Mouse (Mus musculus): ENCODE data around the gene Elmod3. TPM values are rescaled to one million over a fixed set of nuclear protein-coding genes. Genes with fewer than 3 reads are reported as not detected.

Gene Elmod3
- total RNA-seq, 2 experiments from 2014 or later, result 6.1 to 9.5 TPM

DNA sequence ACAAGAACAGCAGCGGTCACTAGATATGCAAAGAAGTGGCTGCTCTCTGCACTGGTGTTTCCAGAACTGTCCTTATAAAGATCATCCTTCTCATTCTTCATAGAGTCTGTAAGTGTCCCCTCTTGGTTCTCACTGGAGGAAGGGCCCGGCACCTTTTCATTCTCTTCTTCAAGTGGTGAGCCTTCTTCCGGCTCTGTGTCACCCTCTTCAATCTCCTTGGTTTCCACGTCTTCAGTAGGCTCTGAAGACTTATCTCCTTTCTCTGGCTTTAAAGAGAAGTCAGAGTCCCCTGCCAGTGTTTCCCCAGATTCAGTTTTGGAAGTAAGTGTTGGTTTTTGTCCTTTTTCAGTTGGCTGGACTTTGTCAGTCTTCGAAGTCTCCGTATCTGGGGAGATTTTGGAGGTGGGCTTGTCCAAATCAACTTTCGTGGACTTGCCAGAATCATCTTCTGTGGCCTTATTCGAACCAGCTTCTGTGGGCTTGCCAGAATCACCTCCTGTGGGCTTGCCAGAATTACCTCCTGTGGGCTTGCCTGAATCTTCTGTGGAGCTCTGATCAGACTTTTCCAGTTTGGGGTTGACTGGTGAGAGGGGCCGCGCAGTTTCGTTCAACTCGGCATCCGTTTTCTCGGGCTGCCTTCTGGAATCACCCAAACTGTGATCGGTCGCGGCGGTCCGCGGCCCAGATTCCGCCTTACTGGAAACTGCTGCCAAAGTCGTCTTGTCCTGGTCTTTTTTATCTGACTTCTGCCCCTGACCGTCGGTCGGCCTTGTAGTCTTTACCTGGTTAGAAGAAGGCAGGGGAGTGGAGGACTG lies 17.6 kb upstream of the Elmod3 start:
- no peak for DNase-seq
- intact Hi-C loops (cut with DNase I), result no loop called here

DNA sequence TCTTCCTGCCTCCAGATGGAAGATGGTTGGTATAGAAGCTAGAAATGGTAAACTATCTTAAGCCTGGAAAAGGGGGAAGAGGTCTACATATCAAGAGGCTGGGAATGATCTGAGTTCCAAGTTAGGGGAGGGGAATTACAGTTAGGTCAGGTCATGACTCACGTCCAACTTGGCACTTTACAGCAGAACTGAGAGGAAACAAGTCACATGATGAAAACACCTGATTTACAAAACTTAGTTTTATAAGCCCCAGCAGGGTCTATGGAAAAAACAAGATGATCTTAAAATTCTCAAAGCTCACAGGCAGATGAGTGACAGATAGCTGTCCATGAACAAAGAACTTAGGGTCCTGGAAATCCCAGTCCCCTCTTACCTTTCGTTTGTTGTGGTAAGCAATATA lies 16.9 kb upstream of the Elmod3 start:
- intact Hi-C loops (cut with DNase I), result no loop called here
- no peak for DNase-seq

DNA sequence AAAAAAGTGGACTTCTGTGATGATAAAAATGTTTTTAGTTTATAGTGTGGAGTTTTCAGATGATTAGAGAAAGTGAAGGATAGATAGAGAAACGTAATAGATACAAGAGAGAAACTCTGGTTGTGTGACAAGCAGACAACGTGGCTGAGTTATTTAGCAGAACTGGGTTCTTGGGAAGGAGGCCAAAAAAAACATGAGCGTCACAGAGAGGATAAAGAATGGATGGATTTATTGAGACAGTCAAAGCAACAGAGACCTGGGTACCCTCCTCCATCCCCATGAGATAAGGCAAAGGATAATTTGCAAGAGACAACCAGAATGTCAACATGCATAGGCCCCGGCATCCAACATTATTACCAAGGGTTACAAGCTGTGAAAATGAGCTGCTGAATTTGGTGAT lies 12.0 kb upstream of the Elmod3 start:
- intact Hi-C loops (cut with DNase I), result no loop called here

GRCm38 (mm10) chr6:72608662-72609184 lies 10.5 kb upstream of the Elmod3 start:
- intact Hi-C loops (cut with DNase I), result no loop called here
- no peak for DNase-seq

More for the DNA sequence above, 12.0 kb upstream of the Elmod3 start:
- DNase-seq, result no peak

DNA sequence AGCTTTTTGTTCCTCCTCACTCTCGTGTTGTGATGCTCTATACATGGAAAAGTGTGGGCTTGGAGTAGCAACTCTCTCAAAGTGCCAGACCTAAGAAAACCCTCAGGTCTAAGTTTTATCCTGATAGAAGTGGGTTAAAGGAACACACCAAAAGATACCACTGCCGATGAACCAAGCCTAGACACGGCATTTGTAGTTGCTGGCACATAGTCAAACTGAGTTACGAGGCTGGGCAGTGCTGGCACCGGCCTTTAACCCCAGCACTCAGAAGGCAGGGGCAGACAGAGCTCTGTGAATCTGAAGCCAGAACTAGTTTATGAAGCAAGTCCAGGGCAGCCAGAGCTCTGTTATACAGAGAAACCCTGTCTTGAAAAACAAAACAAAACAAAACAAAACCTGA lies 9.5 kb upstream of the Elmod3 start:
- intact Hi-C loops (cut with DNase I), result no loop called here
- DNase-seq, result no peak

- intact Hi-C loops (cut with DNase I), result no loop called here
- no peak for DNase-seq
Measured at GRCm38 (mm10) chr6:72607060-72607459, 8.8 kb upstream of the Elmod3 start.

DNA sequence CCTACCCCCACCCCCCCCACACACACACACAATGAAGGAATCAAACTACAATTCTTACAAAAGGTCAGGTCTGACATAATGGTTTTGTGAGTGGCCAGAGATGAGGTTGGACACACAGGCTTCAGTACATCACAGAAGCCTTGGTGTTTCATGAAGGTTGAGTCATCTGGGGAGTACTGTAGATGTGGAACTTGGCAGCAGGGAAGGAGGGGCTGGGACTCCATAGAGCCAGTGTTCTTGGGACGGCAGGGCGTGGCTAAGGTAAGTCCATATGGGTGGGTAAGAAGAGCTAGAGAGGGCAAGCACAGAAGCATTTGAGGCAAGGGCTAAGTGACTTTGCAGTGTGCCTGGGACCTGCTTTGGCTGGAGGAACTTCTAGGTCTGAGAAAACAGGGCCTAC lies 5.9 kb upstream of the Elmod3 start:
- DNase-seq, result no peak
- intact Hi-C loops (cut with DNase I), result no loop called here

DNA sequence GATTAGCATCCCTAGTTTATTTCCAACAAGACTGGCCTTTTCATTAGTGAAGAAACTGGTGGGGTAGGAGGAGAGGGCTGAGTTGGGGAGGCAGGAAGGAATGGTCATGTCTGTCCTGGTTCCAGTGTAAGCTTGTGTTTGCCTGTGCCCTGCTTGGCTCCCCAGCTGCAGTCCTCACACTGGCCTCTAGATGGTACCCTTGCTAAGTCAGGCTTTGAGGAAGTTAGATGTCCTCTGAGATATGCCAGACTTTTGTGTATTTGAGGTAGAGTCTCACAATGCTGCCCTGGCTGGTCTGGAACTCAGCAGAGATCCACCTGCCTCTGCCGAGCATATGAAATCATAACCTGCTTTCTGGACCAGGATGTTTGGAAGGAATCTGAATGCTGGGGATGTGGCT lies 3.5 kb upstream of the Elmod3 start:
- intact Hi-C loops (cut with DNase I), result no loop called here
- DNase-seq, result peak; percentile 71 to 74

GRCm38 (mm10) chr6:72600771-72601170 lies 2.6 kb upstream of the Elmod3 start:
- intact Hi-C loops (cut with DNase I), result no loop called here

DNA sequence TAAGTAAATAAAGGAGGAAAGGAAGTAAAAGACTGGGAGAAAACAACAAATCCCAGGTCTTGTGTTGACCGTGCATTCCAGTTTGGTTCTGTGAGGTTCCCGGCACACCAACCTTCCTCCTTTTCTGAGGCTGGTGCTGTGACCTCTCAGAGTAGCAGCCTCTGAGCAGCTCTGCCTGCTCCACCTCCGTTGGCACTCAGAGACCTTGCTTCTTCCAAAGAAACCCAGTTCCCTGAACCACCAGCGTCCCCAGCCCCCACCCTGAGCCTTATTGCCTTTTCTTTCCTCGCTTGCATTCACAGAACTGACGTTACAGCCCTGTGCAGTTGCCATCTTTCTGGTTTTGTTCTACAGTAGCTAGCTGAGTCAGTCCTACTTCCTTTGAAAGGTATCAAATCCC lies 2.0 kb upstream of the Elmod3 start:
- intact Hi-C loops (cut with DNase I), result no loop called here
- no peak for DNase-seq

More at GRCm38 (mm10) chr6:72600771-72601170, 2.6 kb upstream of the Elmod3 start:
- no peak for DNase-seq

- intact Hi-C loops (cut with DNase I), result no loop called here
- DNase-seq, result peak in 1 of 2 experiments; percentile 25
Measured at GRCm38 (mm10) chr6:72598791-72599557, 761 bp upstream of the Elmod3 start.

- no peak for DNase-seq
- intact Hi-C loops (cut with DNase I), result no loop called here
Measured at GRCm38 (mm10) chr6:72597083-72597874, 934 bp downstream of the Elmod3 start.

- no peak for DNase-seq
- intact Hi-C loops (cut with DNase I), result no loop called here
Measured at GRCm38 (mm10) chr6:72593914-72594313, 4.3 kb downstream of the Elmod3 start.

DNA sequence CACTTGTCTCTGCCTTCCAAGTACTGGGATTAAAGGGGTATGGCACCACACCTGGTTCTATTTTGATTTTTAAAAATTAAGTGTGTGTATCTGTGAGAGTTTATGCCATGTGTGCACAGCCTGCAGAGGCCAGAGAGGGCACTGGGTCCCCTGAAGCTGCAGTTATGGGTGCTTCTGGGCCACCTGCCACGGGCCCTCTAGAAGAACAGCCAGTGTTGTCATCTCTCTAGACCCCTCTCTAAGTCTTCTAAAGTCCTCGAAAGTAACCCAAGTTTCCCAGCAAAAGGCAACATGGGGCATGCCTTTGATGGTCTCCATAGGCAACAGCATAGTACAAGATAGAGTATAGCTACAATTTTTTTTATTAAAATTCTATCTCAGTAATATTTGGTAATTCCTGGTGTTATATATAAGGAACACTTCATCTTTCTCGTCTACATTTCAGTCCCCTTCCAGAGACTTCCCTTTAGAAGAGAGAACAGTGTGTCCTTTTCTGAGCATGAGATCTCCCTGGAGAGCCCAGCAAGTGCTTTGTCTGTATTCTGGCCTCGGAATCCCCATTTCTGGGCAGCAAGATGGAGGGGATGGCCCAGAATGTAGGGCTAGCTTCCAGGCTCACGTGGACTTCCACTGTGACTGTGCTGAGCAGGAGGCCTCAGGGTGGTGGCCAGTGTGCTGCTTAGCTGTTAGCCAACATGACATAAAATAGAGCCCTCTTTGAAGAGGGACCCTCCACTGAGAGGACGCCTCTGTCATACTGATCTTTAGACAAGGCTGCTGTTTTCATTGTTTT lies 5.0 kb downstream of the Elmod3 start:
- intact Hi-C loops (cut with DNase I), result no loop called here
- DNase-seq, result peak; percentile 47 to 66

GRCm38 (mm10) chr6:72590111-72590510 lies 8.1 kb downstream of the Elmod3 start:
- intact Hi-C loops (cut with DNase I), result no loop called here
- no peak for DNase-seq

- no peak for DNase-seq
- intact Hi-C loops (cut with DNase I), result no loop called here
Measured at GRCm38 (mm10) chr6:72588307-72588706, 9.9 kb downstream of the Elmod3 start.

DNA sequence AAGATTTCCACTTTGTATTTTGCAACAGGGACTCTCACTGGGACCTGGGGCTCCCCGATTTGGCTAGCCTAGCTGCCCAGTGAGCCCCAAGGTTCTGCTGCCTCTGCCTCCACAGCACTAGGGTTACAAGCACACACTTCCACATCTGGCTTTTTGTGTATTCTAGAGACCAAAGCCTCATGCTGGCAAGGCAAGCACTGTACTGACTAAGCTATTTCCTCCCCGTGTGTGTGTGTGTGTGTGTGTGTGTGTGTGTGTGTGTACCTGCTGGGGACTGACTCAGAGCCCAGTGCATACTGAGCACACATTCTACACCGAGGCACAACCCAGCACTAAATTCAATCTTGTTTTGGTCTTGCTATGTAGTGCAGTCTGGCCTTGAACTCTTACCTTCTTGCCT lies 11.5 kb downstream of the Elmod3 start:
- intact Hi-C loops (cut with DNase I), result no loop called here
- DNase-seq, result no peak

DNA sequence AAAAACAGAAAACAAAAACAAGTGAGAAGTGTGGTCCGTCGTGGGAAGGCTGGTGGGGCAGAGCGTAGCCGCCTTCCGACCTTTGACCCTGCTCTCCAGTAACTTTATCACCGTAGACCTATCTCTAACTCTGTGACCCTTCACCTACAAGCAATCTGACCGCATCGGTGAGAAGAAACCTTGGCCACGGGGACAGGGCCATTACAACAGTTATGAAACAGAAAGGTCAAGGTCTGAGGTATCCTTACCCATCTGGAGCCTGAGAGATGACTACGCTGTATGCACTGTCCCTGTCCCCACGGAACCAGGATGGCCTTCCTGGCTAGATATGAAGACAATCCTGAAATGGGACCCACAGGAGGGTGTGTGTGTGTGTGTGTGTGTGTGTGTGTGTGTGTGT lies 14.1 kb downstream of the Elmod3 start:
- intact Hi-C loops (cut with DNase I), result no loop called here
- no peak for DNase-seq

GRCm38 (mm10) chr6:72583211-72583839 lies 14.9 kb downstream of the Elmod3 start:
- intact Hi-C loops (cut with DNase I), result no loop called here
- no peak for DNase-seq
